ENCODE assay signal across 9 mouse cellular contexts in the genomic region with DNA sequence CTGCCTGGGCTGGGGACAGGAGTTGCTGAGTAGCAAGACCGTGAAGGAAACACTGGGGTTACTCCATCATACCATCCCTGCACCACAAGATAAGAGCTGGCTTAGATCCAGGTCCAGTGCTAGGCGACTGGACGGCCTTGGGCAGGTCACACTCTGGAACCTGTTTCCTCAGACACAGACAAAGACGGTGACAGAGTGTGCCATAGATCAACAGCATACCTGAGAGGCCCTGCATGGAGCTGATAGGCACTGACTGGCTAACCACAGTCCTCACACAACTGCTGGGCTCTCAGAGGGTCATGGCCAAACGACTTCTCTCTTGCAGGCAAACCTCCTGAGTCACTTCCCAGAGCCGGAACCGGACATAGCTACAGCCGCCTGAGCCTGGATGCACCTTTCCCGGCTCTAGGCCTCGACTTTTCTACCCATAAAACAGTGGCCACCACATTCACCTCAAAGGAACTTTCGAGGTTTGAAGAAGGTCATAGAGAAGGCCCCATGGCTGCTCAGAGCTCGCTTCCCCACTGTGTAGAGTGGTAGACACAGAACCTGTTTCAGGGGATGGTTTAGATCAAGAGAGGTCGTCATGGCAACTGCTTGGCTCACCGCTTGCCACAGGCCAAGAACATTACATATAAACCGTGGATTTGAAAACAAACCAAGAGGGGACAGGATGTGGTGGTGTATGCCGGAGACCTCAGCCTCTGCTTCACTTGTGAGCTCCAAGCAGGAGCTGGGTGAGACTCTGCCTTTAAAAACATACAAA. TPM values are rescaled to one million over a fixed set of nuclear protein-coding genes. Genes with fewer than 3 reads are reported as not detected.
DNase-seq lines count a peak whose midpoint lies in the region; ATAC-seq and TF ChIP-seq lines count a peak whose summit lies in the region.
"Had no signal": no experiment of that assay in that cellular context is flagged by ENCODE, and none has a peak within 500 bp of the region (broad histone marks: within the 10 kb centered on the region; RNA-seq: fewer than 3 reads in every experiment).

No protein-coding gene starts in this region.

- no peak for TF ChIP-seq POLR2A in MEL (IDR thresholded peaks at IDR 0.05; ENCODE audit: control insufficient read depth in 1 of 2, insufficient read depth in 1 of 2, low read depth in 1 of 2, low read length in 2 of 2, poor library complexity in 1 of 2)

- no peaks in the 10 kb centered on the region for H3K79me2 ChIP-seq in MEL (ENCODE audit: control insufficient read depth, insufficient read depth, low read length, poor library complexity)

- H3K4me2 ChIP-seq in heart, embryonic 15.5 days: no peak overlapping the region
- H3K4me2 ChIP-seq in stomach, postnatal 0 days (replicated peaks; ENCODE audit: low read depth): no peak overlapping the region

- no peaks in the 10 kb centered on the region for H3K9me3 ChIP-seq in MEL (replicated peaks; ENCODE audit: insufficient read depth, low read length)
- no peaks in the 10 kb centered on the region for H3K9me3 ChIP-seq in heart, embryonic 15.5 days (replicated peaks)
- H3K9me3 ChIP-seq in stomach, postnatal 0 days (ENCODE audit: control insufficient read depth, low read length): no peaks in the 10 kb centered on the region

- peak; percentile 94 for DNase-seq in heart, adult 11 months
- no peak for DNase-seq in heart, postnatal 25 days (ENCODE audit: low spot score)
- DNase-seq in MEL (ENCODE audit: low read depth, low spot score): peak; percentile 73
- DNase-seq in lung, postnatal 25 days (ENCODE audit: low spot score): peak; percentile 86
- peak; percentile 82 for DNase-seq in stomach, postnatal 0 days (ENCODE audit: low spot score)
- DNase-seq in left cerebral cortex, postnatal 4 days: no peak
- DNase-seq in urinary bladder, postnatal 25 days (ENCODE audit: low spot score): no peak

- no peak overlapping the region for H3K4me3 ChIP-seq in MEL (ENCODE audit: control insufficient read depth in 1 of 2, insufficient read depth in 1 of 2, low read depth in 2 of 2, low read length in 2 of 2)
- no peak overlapping the region for H3K4me3 ChIP-seq in heart, embryonic 15.5 days
- no peak overlapping the region for H3K4me3 ChIP-seq in stomach, postnatal 0 days (ENCODE audit: low read depth, low read length)

- H3K9ac ChIP-seq in MEL (ENCODE audit: control insufficient read depth, low read depth, low read length, poor library complexity, severe bottlenecking): no peak overlapping the region
- no peak overlapping the region for H3K9ac ChIP-seq in heart, embryonic 15.5 days
- H3K9ac ChIP-seq in stomach, postnatal 0 days (ENCODE audit: low read length): no peak overlapping the region

- peak in 1 of 2 experiments; percentile 33; a peak in 2 of 4 replicates for TF ChIP-seq EP300 in MEL (IDR thresholded peaks at IDR 0.05; ENCODE audit: low read depth in 1 of 2, low read length in 2 of 2)
- TF ChIP-seq EP300 in stomach, postnatal 0 days (optimal IDR thresholded peaks at IDR 0.05): no peak

- intact Hi-C loops in heart, postnatal 25 days (cut with DNase I): no loop called here
- intact Hi-C loops in left cerebral cortex, postnatal 4 days (cut with DNase I): no loop called here

- peaks cover 0 to 20% of the 10 kb centered on the region in 2 experiments; a peak in 2 of 4 replicates for H3K36me3 ChIP-seq in MEL (ENCODE audit: control insufficient read depth in 1 of 2, insufficient read depth in 2 of 2, low read length in 2 of 2)
- H3K36me3 ChIP-seq in heart, embryonic 15.5 days: no peaks in the 10 kb centered on the region
- H3K36me3 ChIP-seq in stomach, postnatal 0 days (ENCODE audit: control insufficient read depth, insufficient read depth, low read length): no peaks in the 10 kb centered on the region

- no peak; the same call in 1 of the 2 replicates for ATAC-seq in heart, embryonic 15.5 days (replicated peaks; ENCODE audit: insufficient number of reproducible peaks, insufficient read depth, low FRiP score, low read depth)
- peak; percentile 87 for ATAC-seq in stomach, postnatal 0 days (ENCODE audit: low FRiP score, low TSS enrichment)
- ATAC-seq: Patski had no signal

- H3K27ac ChIP-seq in MEL (ENCODE audit: control insufficient read depth, low read depth, low read length): peak overlapping the region; percentile 9; the same call in 1 of the 2 replicates
- H3K27ac ChIP-seq in heart, embryonic 15.5 days: peak overlapping the region; percentile 93
- H3K27ac ChIP-seq in stomach, postnatal 0 days (replicated peaks): peak overlapping the region; percentile 83

- TF ChIP-seq RAD21 in MEL (IDR thresholded peaks at IDR 0.05; ENCODE audit: low read depth, low read length): no peak

- TF ChIP-seq CTCF in MEL (IDR thresholded peaks at IDR 0.05 in 2 of 3, conservative IDR thresholded peaks at IDR 0.05 in 1 of 3; ENCODE audit: control insufficient read depth in 1 of 3, insufficient read depth in 1 of 3, low read depth in 2 of 3, low read length in 3 of 3, poor library complexity in 1 of 3, severe bottlenecking in 1 of 3): no peak
- no peak for TF ChIP-seq CTCF in stomach, postnatal 0 days (IDR thresholded peaks at IDR 0.05; ENCODE audit: low read depth)

- H3K27me3 ChIP-seq in MEL (ENCODE audit: control insufficient read depth in 1 of 2, insufficient read depth in 2 of 2, low read length in 2 of 2): no peaks in the 10 kb centered on the region
- H3K27me3 ChIP-seq in heart, embryonic 15.5 days: no peaks in the 10 kb centered on the region
- no peaks in the 10 kb centered on the region for H3K27me3 ChIP-seq in stomach, postnatal 0 days (ENCODE audit: control insufficient read depth, insufficient read depth, low read length)
- H3K27me3 ChIP-seq: Patski had no signal

- WGBS in heart, embryonic 15.5 days: 47% methylated on average over 16 of the region's 16 CpGs
- WGBS in stomach, postnatal 0 days: 57% methylated on average over 16 of the region's 16 CpGs

- peaks cover 8 to 48% of the 10 kb centered on the region in 2 experiments for H3K4me1 ChIP-seq in MEL (ENCODE audit: control insufficient read depth in 1 of 2, insufficient read depth in 2 of 2, low read length in 2 of 2)
- peaks cover 46% of the 10 kb centered on the region for H3K4me1 ChIP-seq in heart, embryonic 15.5 days (replicated peaks)
- peaks cover 10% of the 10 kb centered on the region for H3K4me1 ChIP-seq in stomach, postnatal 0 days (replicated peaks; ENCODE audit: control insufficient read depth, insufficient read depth)

TF ChIP-seq in MEL, 35 proteins besides CTCF, POLR2A, EP300 and RAD21 (continues in another document):
- TF ChIP-seq MXI1 (IDR thresholded peaks at IDR 0.05; ENCODE audit: low read depth, low read length) (no peak), TBP (IDR thresholded peaks at IDR 0.05; ENCODE audit: low read depth, low read length) (no peak), MAX (IDR thresholded peaks at IDR 0.05; ENCODE audit: low read length) (no peak), USF2 (IDR thresholded peaks at IDR 0.05; ENCODE audit: borderline replicate concordance in 1 of 2, insufficient read depth in 1 of 2, low read depth in 1 of 2, low read length in 2 of 2) (no peak), TAL1 (IDR thresholded peaks at IDR 0.05; ENCODE audit: low read length) (peak; percentile 84), MAZ (IDR thresholded peaks at IDR 0.05; ENCODE audit: low read depth, low read length) (no peak), CHD2 (IDR thresholded peaks at IDR 0.05; ENCODE audit: low read length) (no peak)

RNA-seq across cellular contexts. Expression of gene Paqr7, which starts 1.5 kb away (rescaled TPM):
- 10 to 100 TPM; 16.9 to 17.4 TPM for total RNA-seq in heart, postnatal 25 days (2021)
- total RNA-seq in MEL (2012; rRNA removed): 0.19 and 0.26 TPM in 2 replicates
- polyA plus RNA-seq in MEL (2012; ENCODE audit: insufficient read depth in 1 of 2, insufficient read length in 2 of 2, low read depth in 1 of 2, low replicate concordance in 2 of 2, missing spikeins in 1 of 2): 1 to 10 TPM in 1 of 2 experiments, not detected in 1; 2.4 TPM
- 11.7 and 11.9 TPM in 2 replicates for polyA plus RNA-seq in heart, embryonic 15.5 days (2015; fragmentation: Nextera tagmentation; extraction: Ambion mirVana)
- 51.8 and 56.4 TPM in 2 replicates for polyA plus RNA-seq in stomach, postnatal 0 days (2015; fragmentation: Nextera tagmentation; extraction: Ambion mirVana)
- total RNA-seq in left cerebral cortex, postnatal 4 days (2021): 10 to 100 TPM; 30.7 to 31.7 TPM

RNA-seq across cellular contexts. Expression of gene Aunip, which starts 15.8 kb away (rescaled TPM):
- under 1 TPM; 0.34 to 0.47 TPM for total RNA-seq in heart, postnatal 25 days (2021)
- 12.8 and 14.9 TPM in 2 replicates for total RNA-seq in MEL (2012; rRNA removed)
- 10 to 100 TPM in 1 of 2 experiments, not detected in 1; 20.6 TPM for polyA plus RNA-seq in MEL (2012; ENCODE audit: insufficient read depth in 1 of 2, insufficient read length in 2 of 2, low read depth in 1 of 2, low replicate concordance in 2 of 2, missing spikeins in 1 of 2)
- 7.3 and 7.9 TPM in 2 replicates for polyA plus RNA-seq in heart, embryonic 15.5 days (2015; fragmentation: Nextera tagmentation; extraction: Ambion mirVana)
- 3.5 and 3.8 TPM in 2 replicates for polyA plus RNA-seq in stomach, postnatal 0 days (2015; fragmentation: Nextera tagmentation; extraction: Ambion mirVana)
- total RNA-seq in left cerebral cortex, postnatal 4 days (2021): 1 to 10 TPM; 1.4 to 1.8 TPM

RNA-seq across cellular contexts. Expression of gene Stmn1, which starts 26.8 kb away (rescaled TPM):
- 10 to 100 TPM; 24.5 to 26.4 TPM for total RNA-seq in heart, postnatal 25 days (2021)
- 200 and 214 TPM in 2 replicates for total RNA-seq in MEL (2012; rRNA removed)
- polyA plus RNA-seq in MEL (2012; ENCODE audit: insufficient read depth in 1 of 2, insufficient read length in 2 of 2, low read depth in 1 of 2, low replicate concordance in 2 of 2, missing spikeins in 1 of 2): 100 to 1,000 TPM in 1 of 2 experiments, not detected in 1; 350 TPM
- 947 and 956 TPM in 2 replicates for polyA plus RNA-seq in heart, embryonic 15.5 days (2015; fragmentation: Nextera tagmentation; extraction: Ambion mirVana)
- polyA plus RNA-seq in stomach, postnatal 0 days (2015; fragmentation: Nextera tagmentation; extraction: Ambion mirVana): 358 and 380 TPM in 2 replicates
- 1,000 to 10,000 TPM; 3,425 to 3,590 TPM for total RNA-seq in left cerebral cortex, postnatal 4 days (2021)

RNA-seq across cellular contexts. Expression of gene Mtfr1l, which starts 40.2 kb away (rescaled TPM):
- total RNA-seq in heart, postnatal 25 days (2021): 100 to 1,000 TPM; 178 to 185 TPM
- total RNA-seq in MEL (2012; rRNA removed): 44.3 and 52.0 TPM in 2 replicates
- 10 to 100 TPM in 1 of 2 experiments, not detected in 1; 88.3 TPM for polyA plus RNA-seq in MEL (2012; ENCODE audit: insufficient read depth in 1 of 2, insufficient read length in 2 of 2, low read depth in 1 of 2, low replicate concordance in 2 of 2, missing spikeins in 1 of 2)
- polyA plus RNA-seq in heart, embryonic 15.5 days (2015; fragmentation: Nextera tagmentation; extraction: Ambion mirVana): 147 and 152 TPM in 2 replicates
- polyA plus RNA-seq in stomach, postnatal 0 days (2015; fragmentation: Nextera tagmentation; extraction: Ambion mirVana): 64.7 and 70.3 TPM in 2 replicates
- total RNA-seq in left cerebral cortex, postnatal 4 days (2021): 100 to 1,000 TPM in 1 of 2 experiments, 10 to 100 TPM in 1; 99.4 to 102 TPM

RNA-seq across cellular contexts. Expression of gene Selenon, which starts 57.0 kb away (rescaled TPM):
- total RNA-seq in heart, postnatal 25 days (2021): 10 to 100 TPM; 21.0 to 22.2 TPM
- total RNA-seq in MEL (2012; rRNA removed): 2.2 and 2.9 TPM in 2 replicates
- polyA plus RNA-seq in MEL (2012; ENCODE audit: insufficient read depth in 1 of 2, insufficient read length in 2 of 2, low read depth in 1 of 2, low replicate concordance in 2 of 2, missing spikeins in 1 of 2): 10 to 100 TPM in 1 of 2 experiments, not detected in 1; 16.3 TPM
- 30.8 and 42.0 TPM in 2 replicates for polyA plus RNA-seq in heart, embryonic 15.5 days (2015; fragmentation: Nextera tagmentation; extraction: Ambion mirVana)
- 8.6 and 12.1 TPM in 2 replicates for polyA plus RNA-seq in stomach, postnatal 0 days (2015; fragmentation: Nextera tagmentation; extraction: Ambion mirVana)
- 10 to 100 TPM; 30.2 to 30.4 TPM for total RNA-seq in left cerebral cortex, postnatal 4 days (2021)

Comparison
In these comparisons a context has a peak if more than half of its experiments do, and no peak if none do; other contexts are left out.
1. DNase-seq: peak in heart, adult 11 months (single experiment), MEL (single experiment), lung, postnatal 25 days (single experiment) and stomach, postnatal 0 days (single experiment); none in heart, postnatal 25 days (single experiment), left cerebral cortex, postnatal 4 days (single experiment) and urinary bladder, postnatal 25 days (single experiment).
2. H3K27ac ChIP-seq: peak in every context shown above with its lines; median percentile 93 in heart, embryonic 15.5 days; 83 in stomach, postnatal 0 days; 9 in MEL.
3. RNA of gene Paqr7, which starts 1.5 kb away (total RNA-seq): 30.7 to 31.7 TPM in left cerebral cortex, postnatal 4 days and 16.9 to 17.4 TPM in heart, postnatal 25 days; 0.19 to 0.26 TPM in MEL; every median in the first group is over 10 times any median in the second.
4. RNA of gene Stmn1, which starts 26.8 kb away (total RNA-seq): 3,425 to 3,590 TPM in left cerebral cortex, postnatal 4 days; 200 to 214 TPM in MEL and 24.5 to 26.4 TPM in heart, postnatal 25 days; every median in the first group is over 10 times any median in the second.